Mouse (Mus musculus) embryonic fibroblast, embryonic 13.5 days (primary cell): ENCODE measurements around the gene Rev1.

Experiments used
- CTCF ChIP-seq: IDR thresholded peaks from 2 replicates; pipeline ENCODE4 v1.5.1; 2011; ENCODE audit warnings: mild to moderate bottlenecking, control low read depth, low read length, moderate library complexity, borderline replicate concordance; ENCODE audit not compliant: insufficient read depth
- POLR2A ChIP-seq: IDR thresholded peaks from 2 replicates; pipeline ENCODE4 v1.6.1; 2011; ENCODE audit warnings: low read depth, mild to moderate bottlenecking, control low read depth, low read length, moderate library complexity

DNA sequence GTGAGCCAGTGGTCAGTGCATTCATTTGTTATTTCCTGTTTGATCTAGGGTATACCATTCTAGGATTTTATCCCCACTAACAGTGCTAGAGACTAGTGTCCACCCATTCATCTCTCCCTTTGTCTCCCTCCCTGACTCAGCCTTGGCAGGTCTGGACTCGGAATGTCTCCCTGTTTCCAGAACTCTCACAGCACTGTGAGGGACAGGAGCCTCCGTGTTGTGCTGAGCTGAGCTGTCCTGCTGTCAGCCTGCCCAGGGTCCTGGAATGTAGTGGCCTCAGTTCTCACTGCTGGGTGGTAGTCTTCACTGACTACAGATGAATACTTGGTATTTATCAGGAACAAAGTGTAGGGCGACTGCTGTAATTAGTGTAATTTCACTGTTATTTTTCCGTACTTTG lies 94.1 kb downstream of the Rev1 start:
- TF ChIP-seq POLR2A (no peak), CTCF (no peak)
